Mouse (Mus musculus) liver, adult 2 months (tissue): Measurements from ENCODE around the gene Spata20.
A peak's percentile ranks its signal among the peaks of the same experiment; 100 is the strongest.

ENCODE experiments used
- CTCF ChIP-seq: fragments of 200-500 bp; IDR thresholded peaks from 2 replicates; pipeline ENCODE4 v1.5.1; 2011; ENCODE audit warnings: low read depth, low read length, control low read depth
- POLR2A ChIP-seq: fragments of 200-500 bp; IDR thresholded peaks from 2 replicates; pipeline ENCODE4 v1.6.1; 2011; ENCODE audit warnings: low read length, control low read depth; ENCODE audit not compliant: insufficient read depth; ENCODE audit errors: extremely low read depth

DNA sequence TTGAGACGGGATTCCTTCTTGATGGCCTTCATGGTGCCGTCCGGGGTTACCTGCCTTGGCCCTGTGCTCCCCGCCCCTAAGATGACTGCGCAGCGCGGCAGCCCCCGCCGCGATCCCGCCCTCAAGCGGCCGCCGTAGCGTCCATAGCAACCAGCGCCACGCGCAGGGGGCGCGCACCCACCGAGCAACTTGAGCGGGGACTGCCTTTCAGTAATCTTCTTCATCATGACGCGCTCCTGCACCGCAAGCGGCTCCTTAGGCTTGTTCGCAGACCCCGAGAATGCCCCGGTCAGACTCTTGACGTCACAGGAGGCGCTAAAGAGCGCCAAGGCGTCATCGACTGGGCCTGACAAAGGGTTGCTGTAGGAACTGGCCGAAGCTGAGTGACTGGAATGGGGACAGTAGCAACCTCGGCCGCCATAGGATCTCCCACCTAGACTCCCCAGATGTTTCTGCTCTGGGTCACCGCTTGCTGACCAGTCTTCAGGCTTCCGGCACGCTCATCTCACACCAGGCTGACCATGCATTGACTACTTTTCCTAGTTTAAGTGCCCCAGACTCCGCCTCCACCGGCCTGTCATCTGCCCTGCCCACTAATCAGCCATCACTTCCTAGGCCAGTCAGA is 35.4 kb upstream of the Spata20 start, which contains the start of gene Mycbpap:
- TF ChIP-seq CTCF (peak; percentile 29; the same call in 1 of the 2 replicates), POLR2A (no peak)
